Mouse (Mus musculus) heart, embryonic 12.5 days (tissue): ENCODE data around the gene Wdr43. TPM values are rescaled to one million over a fixed set of nuclear protein-coding genes. Genes with fewer than 3 reads are reported as not detected.

Experiments
- ATAC-seq: fragments of 200-750 bp; cut with Nextera tagmentation; 2 replicates; pipeline ENCODE4 v1.8.0; 2017; ENCODE audit warnings: moderate TSS enrichment, moderate library complexity; ENCODE audit not compliant: insufficient number of reproducible peaks, low FRiP score
- H3K27ac ChIP-seq: fragments of 300-500 bp; sonication (generic); 2 replicates; pipeline ENCODE4 v1.5.1; 2016; ENCODE audit warnings: mild to moderate bottlenecking, moderate library complexity; ENCODE audit not compliant: poor library complexity, severe bottlenecking
- H3K27me3 ChIP-seq: fragments of 300-500 bp; sonication (generic); replicated peaks from 2 replicates; pipeline ENCODE4 v1.6.1; 2016; ENCODE audit warnings: mild to moderate bottlenecking, moderate library complexity
- H3K36me3 ChIP-seq: fragments of 300-500 bp; sonication (generic); 2 replicates; pipeline ENCODE4 v1.6.1; 2016; ENCODE audit warnings: mild to moderate bottlenecking, moderate library complexity
- H3K4me1 ChIP-seq: fragments of 300-500 bp; sonication (generic); replicated peaks from 2 replicates; pipeline ENCODE4 v1.6.1; 2016; ENCODE audit warnings: mild to moderate bottlenecking
- H3K4me2 ChIP-seq: fragments of 300-500 bp; sonication (generic); 2 replicates; pipeline ENCODE4 v1.6.1; 2016; ENCODE audit warnings: mild to moderate bottlenecking, moderate library complexity
- H3K4me3 ChIP-seq: fragments of 300-500 bp; sonication (generic); 2 replicates; pipeline ENCODE4 v1.5.1; 2016; ENCODE audit warnings: mild to moderate bottlenecking
- H3K9ac ChIP-seq: fragments of 300-500 bp; sonication (generic); 2 replicates; pipeline ENCODE4 v1.6.1; 2016; ENCODE audit warnings: mild to moderate bottlenecking, moderate library complexity
- H3K9me3 ChIP-seq: fragments of 300-500 bp; sonication (generic); replicated peaks from 2 replicates; pipeline ENCODE4 v1.6.1; 2016; ENCODE audit warnings: mild to moderate bottlenecking, moderate library complexity
- WGBS: fragments of 180-500 bp; shearing (Covaris S2); methylation state at CpG from one replicate; pipeline ENCODE4 v1.1.7; 2016; 5-methylcytosine and 5-hydroxymethylcytosine counted together
- polyA plus RNA-seq: library from polyadenylated mRNA; unstranded; fragments of >200 nt; fragmentation: Nextera tagmentation; extraction: Ambion mirVana; gene quantifications from 2 replicates; pipeline ENCODE4 v1.2.1, GENCODE M21; 2016

Wdr43 gene
- polyA plus RNA-seq, result 54.6 and 56.7 TPM in 2 replicates

GRCm38 (mm10) chr17:71615638-71616318, at the start of gene Wdr43:
Wdr43 (plus strand) TSS chr17:71615895.
- peak within 1 kb of the TSS; percentile 97 for H3K9ac ChIP-seq
- peak within 1 kb of the TSS; percentile 97 for H3K4me3 ChIP-seq
- no peaks in the 10 kb centered on the region for H3K9me3 ChIP-seq
- H3K36me3 ChIP-seq, result peaks cover 7% of the 10 kb centered on the region; the same call in 1 of the 2 replicates
- H3K4me1 ChIP-seq, result peaks cover 13% of the 10 kb centered on the region
- no peaks in the 10 kb centered on the region for H3K27me3 ChIP-seq
- peak; percentile 99 for ATAC-seq
- peak within 1 kb of the TSS; percentile 77 for H3K4me2 ChIP-seq
- 7% methylated on average over 40 of the region's 40 CpGs for WGBS
- peak within 1 kb of the TSS; percentile 33; the same call in 1 of the 2 replicates for H3K27ac ChIP-seq

- Histone ChIP-seq H3K9me3 (no peaks in the 10 kb centered on the region), H3K27me3 (no peaks in the 10 kb centered on the region), H3K4me1 (no peaks in the 10 kb centered on the region), H3K36me3 (0 out of 2 replicates have a peak, but pooled peaks cover 3% of the 10 kb centered on the region), H3K4me2 (no peak overlapping the region), H3K9ac (no peak overlapping the region), H3K27ac (no peak overlapping the region), H3K4me3 (no peak overlapping the region)
- ATAC-seq, result no peak
- 78% methylated on average over 1 of the region's 1 CpGs for WGBS
These were observed 36.5 kb upstream of the Wdr43 start for GRCm38 (mm10) chr17:71579176-71579705.

GRCm38 (mm10) chr17:71597881-71598658, 17.6 kb upstream of the Wdr43 start:
- Histone ChIP-seq H3K27ac (peak overlapping the region; percentile 70), H3K4me2 (peak overlapping the region; percentile 98), H3K4me3 (peak overlapping the region; percentile 77), H3K4me1 (peaks cover 15% of the 10 kb centered on the region), H3K9me3 (no peaks in the 10 kb centered on the region), H3K9ac (peak overlapping the region; percentile 85), H3K36me3 (peaks cover 3% of the 10 kb centered on the region; the same call in 1 of the 2 replicates), H3K27me3 (0 out of 2 replicates have a peak, but pooled peaks cover 5% of the 10 kb centered on the region)
- peak; percentile 70 for ATAC-seq
- WGBS, result 1% methylated on average over 48 of the region's 48 CpGs

DNA sequence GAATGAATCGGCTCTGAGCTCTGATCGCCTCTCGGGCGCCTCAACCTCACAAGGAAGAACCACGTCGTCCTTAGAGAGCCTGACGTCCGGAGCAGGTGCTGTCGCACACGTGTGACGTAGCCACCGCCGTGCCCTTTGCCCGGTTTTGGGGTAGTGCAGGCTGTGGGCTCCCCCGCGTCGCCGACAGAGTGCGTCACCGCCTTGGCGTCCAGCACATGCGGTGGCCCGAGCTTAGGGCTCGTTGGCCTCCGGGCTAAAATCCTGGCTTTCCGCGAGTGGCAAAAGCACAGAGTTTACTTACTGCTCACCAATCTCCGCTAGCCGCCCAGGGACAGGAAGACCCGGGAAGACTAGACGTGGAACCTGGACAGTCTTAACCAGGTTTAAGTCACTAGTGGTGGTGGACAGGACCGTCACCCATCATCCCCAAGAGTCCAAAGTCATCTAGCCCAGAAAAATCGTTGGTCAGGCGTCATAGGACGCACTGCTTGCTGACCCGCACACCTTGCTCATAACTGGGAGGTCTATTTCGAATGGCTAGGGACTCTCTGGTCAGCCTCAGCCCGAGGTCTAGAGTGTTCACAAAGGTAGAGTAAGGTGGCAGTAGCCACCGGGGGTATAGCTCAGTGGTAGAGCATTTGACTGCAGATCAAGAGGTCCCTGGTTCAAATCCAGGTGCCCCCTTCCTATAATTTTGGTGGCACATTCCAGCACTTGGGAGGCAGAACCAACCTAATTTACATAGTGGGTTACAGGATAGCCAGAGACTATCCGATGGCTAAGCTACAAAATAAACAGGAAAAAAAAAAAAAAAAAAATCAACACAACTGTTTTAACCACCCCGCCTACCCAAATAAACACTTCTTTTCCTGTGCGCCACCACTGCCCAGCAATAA, 16.8 kb upstream of the Wdr43 start:
- peak overlapping the region; percentile 85 for H3K9ac ChIP-seq
- no peaks in the 10 kb centered on the region for H3K9me3 ChIP-seq
- H3K36me3 ChIP-seq, result no peaks in the 10 kb centered on the region
- H3K4me3 ChIP-seq, result peak overlapping the region; percentile 77
- WGBS, result 5% methylated on average over 42 of the region's 42 CpGs
- H3K4me1 ChIP-seq, result peaks cover 15% of the 10 kb centered on the region
- peak overlapping the region; percentile 98 for H3K4me2 ChIP-seq
- H3K27ac ChIP-seq, result peak overlapping the region; percentile 70
- peak; percentile 97 for ATAC-seq
- H3K27me3 ChIP-seq, result peaks cover 7% of the 10 kb centered on the region; the same call in 1 of the 2 replicates

- peak; percentile 65 for ATAC-seq
- H3K27me3 ChIP-seq, result no peaks in the 10 kb centered on the region
- H3K4me3 ChIP-seq, result peak overlapping the region; percentile 97
- peak overlapping the region; percentile 33; the same call in 1 of the 2 replicates for H3K27ac ChIP-seq
- H3K4me2 ChIP-seq, result peak overlapping the region; percentile 77
- no peaks in the 10 kb centered on the region for H3K9me3 ChIP-seq
- H3K9ac ChIP-seq, result peak overlapping the region; percentile 97
- peaks cover 13% of the 10 kb centered on the region for H3K4me1 ChIP-seq
- WGBS, result under 1% methylated on average over 62 of the region's 73 CpGs
- peaks cover 7% of the 10 kb centered on the region; the same call in 1 of the 2 replicates for H3K36me3 ChIP-seq
These were observed 781 bp downstream of the Wdr43 start for GRCm38 (mm10) chr17:71616319-71617032.

- H3K9me3 ChIP-seq, result no peaks in the 10 kb centered on the region
- peaks cover 7% of the 10 kb centered on the region; the same call in 1 of the 2 replicates for H3K36me3 ChIP-seq
- ATAC-seq, result no peak
- H3K4me1 ChIP-seq, result peaks cover 13% of the 10 kb centered on the region
- H3K27ac ChIP-seq, result no peak overlapping the region
- peak overlapping the region; percentile 97 for H3K9ac ChIP-seq
- no peaks in the 10 kb centered on the region for H3K27me3 ChIP-seq
- peak overlapping the region; percentile 77 for H3K4me2 ChIP-seq
- H3K4me3 ChIP-seq, result peak overlapping the region; percentile 97
- WGBS, result under 1% methylated on average over 10 of the region's 10 CpGs
These were observed 1.3 kb downstream of the Wdr43 start for GRCm38 (mm10) chr17:71617033-71617362.

DNA sequence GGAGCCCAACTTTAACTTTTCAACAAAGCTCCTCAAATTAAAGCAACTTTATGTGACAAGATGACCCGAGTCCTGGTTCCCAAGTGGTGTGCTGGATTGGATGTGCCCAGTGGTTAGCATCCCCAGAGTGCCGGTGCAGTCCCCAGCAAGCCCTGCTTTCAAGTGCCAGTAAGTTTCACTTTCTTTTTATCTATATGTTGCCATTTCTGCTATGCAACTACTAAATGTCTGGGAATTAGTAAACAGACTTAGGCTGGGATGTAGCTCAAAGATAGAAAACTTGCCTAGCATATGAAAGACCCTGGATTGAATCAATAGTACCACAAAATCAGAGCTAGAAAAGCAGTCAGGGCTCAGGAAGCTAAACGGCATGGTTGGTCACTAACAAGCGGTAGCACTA, 2.3 kb downstream of the Wdr43 start:
- Histone ChIP-seq H3K4me1 (peaks cover 13% of the 10 kb centered on the region), H3K27me3 (no peaks in the 10 kb centered on the region), H3K4me2 (peak overlapping the region; percentile 49), H3K4me3 (0 out of 2 replicates have a peak overlapping the region, but pooled peaks have one; percentile 97), H3K27ac (no peak overlapping the region), H3K36me3 (peaks cover 7% of the 10 kb centered on the region; the same call in 1 of the 2 replicates), H3K9ac (0 out of 2 replicates have a peak overlapping the region, but pooled peaks have one; percentile 21), H3K9me3 (no peaks in the 10 kb centered on the region)
- ATAC-seq, result no peak
- WGBS, result 59% methylated on average over 4 of the region's 4 CpGs

DNA sequence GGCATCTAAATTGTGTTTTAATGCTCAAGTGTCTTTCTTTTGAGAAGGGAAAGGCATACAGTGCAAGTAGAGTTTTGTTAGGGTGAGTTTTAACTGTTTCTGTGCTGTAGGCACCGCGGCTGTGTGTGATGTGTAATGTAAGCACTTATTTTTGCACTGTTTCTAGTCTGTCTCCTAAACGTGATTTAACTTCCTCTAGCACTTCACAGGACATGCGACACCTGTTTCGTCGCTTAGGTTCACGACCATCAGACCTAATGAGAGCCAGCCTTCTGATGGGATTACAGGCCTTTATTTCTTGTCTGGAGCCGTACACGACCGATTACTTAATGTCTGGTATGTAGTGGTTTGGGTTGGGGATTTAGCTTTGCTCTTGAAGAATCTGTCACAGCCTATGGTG, 16.1 kb downstream of the Wdr43 start:
- H3K9me3 ChIP-seq, result no peaks in the 10 kb centered on the region
- H3K4me3 ChIP-seq, result no peak overlapping the region
- peaks cover 1% of the 10 kb centered on the region; the same call in 1 of the 2 replicates for H3K4me1 ChIP-seq
- H3K4me2 ChIP-seq, result no peak overlapping the region
- no peak overlapping the region for H3K27ac ChIP-seq
- 86% methylated on average over 10 of the region's 10 CpGs for WGBS
- H3K9ac ChIP-seq, result no peak overlapping the region
- no peaks in the 10 kb centered on the region for H3K27me3 ChIP-seq
- peaks cover 84% of the 10 kb centered on the region for H3K36me3 ChIP-seq
- no peak for ATAC-seq

- Histone ChIP-seq H3K4me2 (no peak overlapping the region), H3K27ac (no peak overlapping the region), H3K36me3 (peaks cover 86% of the 10 kb centered on the region), H3K27me3 (no peaks in the 10 kb centered on the region), H3K4me1 (peaks cover 3% of the 10 kb centered on the region; the same call in 1 of the 2 replicates), H3K4me3 (no peak overlapping the region), H3K9me3 (no peaks in the 10 kb centered on the region), H3K9ac (no peak overlapping the region)
- 88% methylated on average over 8 of the region's 8 CpGs for WGBS
- no peak for ATAC-seq
These were observed 17.7 kb downstream of the Wdr43 start for GRCm38 (mm10) chr17:71633350-71633749.

DNA sequence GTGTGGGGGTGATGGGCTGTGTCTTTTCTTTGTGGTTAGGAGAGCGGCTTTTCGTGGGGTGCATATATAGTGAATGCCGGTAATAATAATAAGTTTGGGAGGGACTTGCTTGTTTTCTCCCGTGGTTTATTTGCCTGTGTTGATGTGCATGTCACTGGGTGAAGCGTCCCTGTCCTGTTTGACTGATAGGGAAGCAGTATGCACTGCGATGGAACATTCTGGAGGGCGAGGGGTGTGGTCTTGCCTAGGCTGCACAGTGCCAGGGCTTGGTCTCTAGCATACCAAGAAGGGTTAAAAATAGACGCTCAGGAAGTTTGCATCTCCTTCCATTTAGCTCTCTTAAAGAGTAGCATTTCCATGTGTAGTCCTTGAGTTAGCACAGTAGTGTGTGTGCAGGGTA, 21.1 kb downstream of the Wdr43 start:
- no peaks in the 10 kb centered on the region for H3K9me3 ChIP-seq
- H3K27me3 ChIP-seq, result no peaks in the 10 kb centered on the region
- ATAC-seq, result no peak
- no peak overlapping the region for H3K4me2 ChIP-seq
- no peak overlapping the region for H3K9ac ChIP-seq
- peaks cover 88% of the 10 kb centered on the region for H3K36me3 ChIP-seq
- H3K4me1 ChIP-seq, result peaks cover 3% of the 10 kb centered on the region; the same call in 1 of the 2 replicates
- no peak overlapping the region for H3K27ac ChIP-seq
- 82% methylated on average over 8 of the region's 8 CpGs for WGBS
- H3K4me3 ChIP-seq, result no peak overlapping the region
